Mouse (Mus musculus) heart, embryonic 14.5 days (tissue): ENCODE data around the gene Cerkl. TPM values are rescaled to one million over a fixed set of nuclear protein-coding genes. Genes with fewer than 3 reads are reported as not detected.

Source experiments
- ATAC-seq: fragments of 200-750 bp; cut with Nextera tagmentation; 2 replicates; pipeline ENCODE4 v1.8.0; 2017; ENCODE audit warnings: low read depth, moderate TSS enrichment; ENCODE audit not compliant: insufficient number of reproducible peaks, insufficient read depth, low FRiP score
- H3K27ac ChIP-seq, 2 experiments: fragments of 200-500 bp in 1 of 2; fragments of 300-500 bp in 1 of 2; sonication (generic) in 1 of 2; replicated peaks in 1 of 2; 2 replicates each; pipeline ENCODE4 v1.5.1; 2012 to 2014; ENCODE audit warnings: low read depth in 2 of 2, low read length in 2 of 2, control low read depth in 1 of 2, mild to moderate bottlenecking in 1 of 2, mixed read lengths in 1 of 2; ENCODE audit not compliant: control insufficient read depth in 1 of 2, insufficient read depth in 1 of 2
- H3K27me3 ChIP-seq: fragments of 300-500 bp; sonication (generic); 2 replicates; pipeline ENCODE4 v1.6.1; 2014; ENCODE audit warnings: mild to moderate bottlenecking, low read length, control low read depth; ENCODE audit not compliant: control insufficient read depth, insufficient read depth
- H3K36me3 ChIP-seq: fragments of 300-500 bp; sonication (generic); 2 replicates; pipeline ENCODE4 v1.6.1; 2014; ENCODE audit warnings: mild to moderate bottlenecking, control low read depth, low read length, mixed read lengths; ENCODE audit not compliant: control insufficient read depth, insufficient read depth
- H3K4me1 ChIP-seq, 2 experiments: fragments of 200-500 bp in 1 of 2; fragments of 300-500 bp in 1 of 2; sonication (generic) in 1 of 2; 2 replicates each; pipeline ENCODE4 v1.6.1; 2012 to 2014; ENCODE audit warnings: low read length in 2 of 2, control low read depth in 1 of 2, mixed read lengths in 1 of 2; ENCODE audit not compliant: control insufficient read depth in 2 of 2, insufficient read depth in 2 of 2
- H3K4me2 ChIP-seq: fragments of 300-500 bp; sonication (generic); 2 replicates; pipeline ENCODE4 v1.6.1; 2014; ENCODE audit warnings: mild to moderate bottlenecking, low read length
- H3K4me3 ChIP-seq, 2 experiments: fragments of 200-500 bp in 1 of 2; fragments of 300-500 bp in 1 of 2; sonication (generic) in 1 of 2; 2 replicates each; pipeline ENCODE4 v1.5.1; 2012 to 2014; ENCODE audit warnings: low read length in 2 of 2, mild to moderate bottlenecking in 2 of 2, control low read depth in 1 of 2, low read depth in 1 of 2, moderate library complexity in 1 of 2; ENCODE audit not compliant: control insufficient read depth in 1 of 2, insufficient read depth in 1 of 2
- H3K9ac ChIP-seq: fragments of 300-500 bp; sonication (generic); 2 replicates; pipeline ENCODE4 v1.6.1; 2014; ENCODE audit warnings: mild to moderate bottlenecking, low read length
- H3K9me3 ChIP-seq: fragments of 300-500 bp; sonication (generic); 2 replicates; pipeline ENCODE4 v1.6.1; 2016; ENCODE audit warnings: low read length, control low read depth; ENCODE audit not compliant: control insufficient read depth
- WGBS: fragments of 180-500 bp; shearing (Covaris S2); extraction: QIAGEN DNeasy Blood & Tissue Kit; methylation state at CpG from one replicate; pipeline ENCODE4 v1.1.7; 2014; 5-methylcytosine and 5-hydroxymethylcytosine counted together
- polyA plus RNA-seq: library from polyadenylated mRNA; unstranded; fragments of >200 nt; fragmentation: Nextera tagmentation; extraction: Ambion mirVana; gene quantifications from 2 replicates; pipeline ENCODE4 v1.2.1, GENCODE M21; 2014

The Cerkl gene
- polyA plus RNA-seq, 1 experiment from 2014 or later, result 1.4 TPM

DNA sequence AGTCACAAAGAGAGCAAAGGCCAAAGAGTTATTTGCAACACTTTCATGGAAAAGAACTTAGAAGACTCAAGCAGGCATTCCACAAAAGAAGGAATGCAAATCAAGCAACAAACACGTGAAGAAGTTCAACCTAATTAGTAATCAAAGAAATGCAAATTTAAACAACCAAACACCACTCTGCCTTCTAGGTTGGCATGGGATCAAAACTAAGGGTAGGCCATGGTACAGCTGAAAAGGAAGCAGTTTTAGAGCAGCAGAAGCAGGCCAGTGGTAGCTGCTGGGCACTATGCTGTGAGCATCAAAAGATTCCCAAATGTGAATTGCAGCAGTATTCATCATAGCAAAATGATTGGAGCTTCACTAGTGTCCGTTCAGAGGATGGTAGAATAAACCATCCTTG is 59.5 kb downstream of the Cerkl start:
- H3K4me2 ChIP-seq, result no peak overlapping the region
- H3K4me3 ChIP-seq, result no peak overlapping the region
- WGBS, result 62% methylated on average over 2 of the region's 2 CpGs
- no peaks in the 10 kb centered on the region for H3K9me3 ChIP-seq
- no peak for ATAC-seq
- no peak overlapping the region for H3K9ac ChIP-seq
- H3K4me1 ChIP-seq, result no peaks in the 10 kb centered on the region
- no peaks in the 10 kb centered on the region for H3K27me3 ChIP-seq
- no peaks in the 10 kb centered on the region for H3K36me3 ChIP-seq
- no peak overlapping the region for H3K27ac ChIP-seq

DNA sequence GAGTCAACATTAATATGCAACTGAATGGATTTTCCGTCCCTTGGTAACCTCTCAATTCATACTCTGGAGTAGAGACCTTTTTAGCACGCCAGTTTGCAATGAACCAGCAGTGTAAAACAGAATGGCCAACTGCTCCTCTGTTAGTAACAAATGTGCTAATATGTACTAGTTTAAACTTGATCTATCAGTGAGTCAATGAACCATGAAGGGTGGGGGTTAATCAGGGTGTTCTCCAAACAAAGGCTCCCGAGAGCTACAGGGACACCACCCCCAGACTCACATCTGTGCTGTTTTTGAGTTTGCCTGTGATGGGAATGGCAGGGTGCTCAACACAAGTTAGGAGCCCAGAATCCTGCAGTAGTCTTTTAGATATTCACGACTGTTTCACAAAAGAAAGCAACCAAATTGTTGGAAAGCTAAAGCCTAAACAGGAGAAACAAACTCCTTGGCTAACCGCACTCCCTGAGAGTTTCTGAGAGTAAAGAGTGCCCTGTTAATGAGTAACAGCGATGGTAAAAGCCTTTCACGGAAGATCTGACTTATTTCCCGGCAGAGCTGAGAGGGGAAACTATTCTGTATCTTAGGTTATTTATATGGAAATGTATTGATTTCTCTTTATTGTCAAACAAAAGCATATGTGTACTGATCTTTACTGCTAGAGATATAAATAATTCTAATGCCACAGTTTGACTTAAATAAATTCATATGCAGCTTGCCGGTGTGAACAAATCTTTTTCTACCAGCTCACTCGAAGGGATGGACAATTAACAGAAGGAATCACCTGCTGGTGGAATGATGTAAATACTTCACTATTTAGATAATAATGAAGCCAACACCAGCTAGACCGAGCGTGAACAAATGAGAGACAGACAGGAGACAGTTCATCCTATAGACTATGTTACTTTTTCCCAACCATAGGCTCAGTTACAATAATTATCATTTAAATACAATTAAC is 77.2 kb downstream of the Cerkl start:
- ATAC-seq, result no peak

DNA sequence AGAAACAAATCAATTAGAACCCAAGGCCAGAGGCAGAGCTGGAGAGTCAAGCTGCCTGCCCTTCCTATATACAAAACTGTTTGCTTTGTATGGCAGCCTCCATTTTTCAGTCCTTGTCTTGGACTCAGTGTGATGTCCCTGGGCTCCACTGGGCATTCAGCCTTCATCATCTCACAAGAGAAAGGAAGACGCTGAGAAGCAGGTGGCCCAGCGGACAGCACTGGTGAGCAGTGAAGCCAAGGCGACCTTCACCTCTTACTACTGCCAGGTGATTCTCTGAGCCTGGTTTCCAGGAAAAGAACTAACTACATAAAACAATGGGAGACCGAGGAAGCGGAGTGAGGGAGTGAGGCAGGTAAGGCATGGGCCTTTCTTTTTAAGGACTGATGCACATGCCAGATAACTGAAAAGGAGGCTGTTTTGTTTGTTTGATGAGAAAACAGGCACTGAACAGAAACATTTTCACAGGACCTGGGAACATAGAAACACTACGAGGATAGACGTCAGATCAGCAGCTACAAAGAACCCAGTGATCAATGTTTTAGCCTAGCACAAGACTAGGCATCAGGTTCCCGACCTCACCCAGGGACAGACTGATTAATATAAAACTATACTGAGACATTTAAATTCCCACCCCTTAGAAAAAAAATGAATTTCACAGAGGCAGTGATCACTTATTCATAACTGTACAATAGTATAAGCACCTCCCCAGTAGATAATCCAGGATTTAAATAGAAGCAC is 78.1 kb downstream of the Cerkl start:
- WGBS, result 74% methylated on average over 8 of the region's 8 CpGs
- H3K4me2 ChIP-seq, result no peak overlapping the region
- H3K27me3 ChIP-seq, result no peaks in the 10 kb centered on the region
- H3K4me3 ChIP-seq, result no peak overlapping the region
- no peaks in the 10 kb centered on the region for H3K4me1 ChIP-seq
- H3K27ac ChIP-seq, result no peak overlapping the region
- H3K36me3 ChIP-seq, result no peaks in the 10 kb centered on the region
- ATAC-seq, result no peak
- no peaks in the 10 kb centered on the region for H3K9me3 ChIP-seq
- no peak overlapping the region for H3K9ac ChIP-seq

More for the DNA sequence above, 77.2 kb downstream of the Cerkl start:
- Histone ChIP-seq H3K4me1 (no peaks in the 10 kb centered on the region), H3K4me3 (no peak overlapping the region), H3K36me3 (no peaks in the 10 kb centered on the region), H3K27ac (no peak overlapping the region), H3K9ac (no peak overlapping the region), H3K4me2 (no peak overlapping the region), H3K27me3 (no peaks in the 10 kb centered on the region), H3K9me3 (no peaks in the 10 kb centered on the region)
- WGBS, result 57% methylated on average over 12 of the region's 12 CpGs

DNA sequence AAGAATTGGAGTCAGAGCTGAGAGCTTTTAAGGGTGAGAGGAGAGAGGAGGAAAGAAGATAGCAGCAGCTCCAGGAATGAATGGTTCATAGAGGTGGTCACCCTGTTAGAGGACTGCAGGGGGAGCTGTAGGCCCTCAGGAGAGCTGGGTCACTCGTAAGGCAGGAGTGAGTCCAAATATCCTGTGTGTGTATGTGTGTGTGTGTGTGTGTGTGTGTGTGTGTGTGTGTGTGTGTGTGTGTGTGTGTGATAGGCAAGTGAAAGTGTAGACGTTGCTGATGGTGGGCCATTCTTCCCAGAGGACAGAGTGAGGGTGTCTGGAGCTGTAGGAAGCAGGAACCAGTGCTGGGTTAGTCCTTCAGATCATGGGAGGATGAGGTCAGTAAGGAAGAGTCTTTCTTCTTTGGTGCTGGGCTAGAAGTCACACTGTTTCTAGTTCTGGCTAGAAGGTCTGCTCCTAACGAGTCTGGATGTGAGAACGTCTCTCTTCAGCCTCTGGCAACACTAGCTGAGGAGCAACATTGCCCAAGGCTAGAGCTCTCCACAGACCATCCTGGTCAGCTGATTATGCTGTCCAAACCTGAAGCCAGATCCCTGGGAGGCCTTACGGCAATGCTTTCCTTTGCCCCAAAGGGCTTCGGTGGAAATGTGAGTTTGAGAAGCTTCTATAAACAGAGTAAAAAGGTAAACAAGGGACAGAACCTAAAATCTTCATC is 83.9 kb downstream of the Cerkl start:
- Histone ChIP-seq H3K36me3 (no peaks in the 10 kb centered on the region), H3K9me3 (no peaks in the 10 kb centered on the region), H3K27me3 (no peaks in the 10 kb centered on the region), H3K4me3 (no peak overlapping the region), H3K4me2 (no peak overlapping the region), H3K9ac (no peak overlapping the region), H3K27ac (no peak overlapping the region), H3K4me1 (no peaks in the 10 kb centered on the region)
- WGBS, result 38% methylated on average over 6 of the region's 6 CpGs
- no peak for ATAC-seq

DNA sequence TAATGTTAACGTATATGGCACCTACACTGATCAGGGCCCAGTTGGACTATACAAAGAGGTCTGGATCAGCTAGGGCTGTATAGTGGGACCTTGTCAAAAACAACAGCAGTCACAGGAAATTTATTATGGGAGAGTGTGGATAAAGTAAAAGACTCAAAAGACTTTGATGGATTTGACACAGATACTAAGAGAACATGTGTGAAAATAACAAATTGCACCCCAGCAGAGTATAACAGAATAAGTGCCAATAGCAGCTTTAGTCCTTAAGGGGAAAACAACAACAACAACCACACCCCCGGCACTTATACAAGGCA is 84.5 kb downstream of the Cerkl start:
- Histone ChIP-seq H3K4me2 (no peak overlapping the region), H3K4me3 (no peak overlapping the region), H3K27ac (no peak overlapping the region), H3K4me1 (no peaks in the 10 kb centered on the region), H3K9me3 (no peaks in the 10 kb centered on the region), H3K36me3 (no peaks in the 10 kb centered on the region), H3K9ac (no peak overlapping the region), H3K27me3 (no peaks in the 10 kb centered on the region)
- WGBS, result 69% methylated on average over 2 of the region's 2 CpGs
- ATAC-seq, result no peak

DNA sequence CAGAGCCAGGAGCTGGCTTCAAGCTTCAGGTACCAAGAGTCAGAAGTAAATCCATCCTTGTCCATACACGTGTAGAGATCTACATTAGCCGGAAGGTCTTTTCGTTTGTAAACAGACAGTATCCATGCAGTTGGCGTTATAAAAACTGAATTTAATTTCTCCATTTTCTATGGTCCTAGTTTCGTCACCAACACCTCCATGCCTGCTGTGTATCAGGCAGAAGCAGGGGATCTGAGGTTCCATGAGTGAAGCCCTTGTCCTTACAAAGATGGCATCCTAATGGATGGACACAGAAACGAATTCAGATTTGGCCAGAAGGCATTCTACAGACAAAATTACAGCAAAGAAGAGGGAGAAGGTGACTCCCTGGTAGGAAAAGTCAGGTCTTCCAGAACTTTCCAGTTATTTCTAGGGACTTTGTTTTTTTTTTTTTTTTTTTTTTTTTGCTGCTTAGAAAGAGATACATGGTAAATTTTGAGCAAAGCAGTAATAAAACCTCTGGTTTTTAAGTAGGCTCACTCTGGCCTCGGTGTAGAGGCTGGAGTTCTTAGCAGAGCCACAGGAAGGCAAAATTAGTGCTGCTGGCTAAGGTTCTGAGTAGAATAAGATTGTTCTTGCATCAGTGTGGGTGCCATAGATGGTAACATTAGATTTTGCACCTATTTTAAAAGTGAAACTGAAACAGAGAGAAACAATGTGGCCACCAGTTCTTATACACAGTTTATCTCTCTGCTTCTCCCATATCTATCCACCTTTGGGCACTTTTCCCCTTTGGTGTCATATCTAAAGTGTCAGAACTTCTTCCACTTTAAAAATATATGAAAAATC is 85.0 kb downstream of the Cerkl start:
- ATAC-seq, result no peak
- H3K9ac ChIP-seq, result no peak overlapping the region
- no peaks in the 10 kb centered on the region for H3K4me1 ChIP-seq
- H3K27ac ChIP-seq, result no peak overlapping the region
- WGBS, result 86% methylated on average over 7 of the region's 7 CpGs
- H3K9me3 ChIP-seq, result no peaks in the 10 kb centered on the region
- H3K27me3 ChIP-seq, result no peaks in the 10 kb centered on the region
- no peaks in the 10 kb centered on the region for H3K36me3 ChIP-seq
- H3K4me2 ChIP-seq, result no peak overlapping the region
- no peak overlapping the region for H3K4me3 ChIP-seq
